Mouse (Mus musculus) liver, embryonic 14.5 days (tissue): Measurements from ENCODE around the gene Eif2b1.
A peak's percentile ranks its signal among the peaks of the same experiment; 100 is the strongest.

Experiments
- CTCF ChIP-seq: IDR thresholded peaks from 2 replicates; pipeline ENCODE4 v1.5.1; 2016; ENCODE audit warnings: antibody characterized with exemption, low read depth, control low read depth
- EP300 ChIP-seq: IDR thresholded peaks from 2 replicates; pipeline ENCODE4 v1.6.1; 2016; ENCODE audit warnings: antibody characterized with exemption, low read depth

DNA sequence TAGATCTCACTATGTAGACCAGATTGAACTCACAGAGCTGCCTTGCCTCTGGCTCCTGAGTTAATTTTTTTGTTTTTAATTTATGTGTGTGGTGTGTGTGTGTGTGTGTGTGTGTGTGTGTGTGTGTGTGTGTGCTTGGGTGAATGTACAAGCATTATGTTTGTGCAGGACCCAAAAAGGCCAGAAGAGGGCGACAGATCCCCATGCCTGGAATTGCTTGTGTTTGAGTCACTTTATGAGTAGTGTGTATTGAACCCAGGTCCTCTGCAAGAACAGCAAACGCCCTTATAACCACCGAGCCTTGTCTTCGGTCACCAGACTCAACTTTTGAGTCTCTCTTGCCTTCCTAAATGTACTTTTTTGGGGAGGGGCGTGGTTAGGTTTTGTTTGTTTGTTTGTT is 23.4 kb upstream of the Eif2b1 start:
- no peak for TF ChIP-seq EP300
- peak; percentile 79 for TF ChIP-seq CTCF
